Mouse (Mus musculus) heart, postnatal 0 days (tissue): Measurements from ENCODE around the gene Chek2.

Experiments used
- CTCF ChIP-seq: IDR thresholded peaks from 2 replicates; pipeline ENCODE4 v1.5.1; 2016; ENCODE audit warnings: antibody characterized with exemption, control low read depth, low read depth
- EP300 ChIP-seq: IDR thresholded peaks from 2 replicates; pipeline ENCODE4 v1.6.1; 2016; ENCODE audit warnings: antibody characterized with exemption, low read depth

GRCm38 (mm10) chr5:110906708-110907107 lies 66.9 kb downstream of the Chek2 start:
- no peak for TF ChIP-seq CTCF
- TF ChIP-seq EP300 = no peak
